Mouse (Mus musculus) heart, adult 11 months (tissue): ENCODE results near the gene Adgrl2.
A peak's percentile ranks its signal among the peaks of the same experiment; 100 is the strongest.

Source experiments
- DNase-seq: peaks from one replicate; pipeline ENCODE4 v3.0.0; 2022

Gene Adgrl2

GRCm38 (mm10) chr3:148818414-148819105, 171.8 kb downstream of the Adgrl2 start:
- no peak for DNase-seq

DNA sequence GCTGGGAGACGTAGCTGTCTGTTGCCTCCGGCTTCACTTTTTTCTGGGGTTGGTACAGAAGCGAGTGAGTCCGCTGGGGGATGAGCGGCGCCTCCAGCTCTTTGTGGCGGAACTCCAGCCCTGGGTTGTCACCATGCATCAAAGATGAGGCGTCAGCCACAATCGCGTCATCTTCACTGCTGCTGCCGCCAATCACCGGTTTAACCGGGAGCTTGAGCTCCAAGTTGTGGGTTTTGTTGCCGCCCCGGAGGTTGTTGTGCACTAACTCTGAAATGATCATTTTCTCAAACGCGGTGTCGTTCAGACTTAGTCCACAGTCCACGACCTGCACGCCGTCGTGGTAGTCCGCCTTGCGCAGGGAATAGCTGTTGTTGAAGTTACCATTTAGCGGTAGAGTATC, 172.9 kb downstream of the Adgrl2 start:
- DNase-seq = peak; percentile 82

DNA sequence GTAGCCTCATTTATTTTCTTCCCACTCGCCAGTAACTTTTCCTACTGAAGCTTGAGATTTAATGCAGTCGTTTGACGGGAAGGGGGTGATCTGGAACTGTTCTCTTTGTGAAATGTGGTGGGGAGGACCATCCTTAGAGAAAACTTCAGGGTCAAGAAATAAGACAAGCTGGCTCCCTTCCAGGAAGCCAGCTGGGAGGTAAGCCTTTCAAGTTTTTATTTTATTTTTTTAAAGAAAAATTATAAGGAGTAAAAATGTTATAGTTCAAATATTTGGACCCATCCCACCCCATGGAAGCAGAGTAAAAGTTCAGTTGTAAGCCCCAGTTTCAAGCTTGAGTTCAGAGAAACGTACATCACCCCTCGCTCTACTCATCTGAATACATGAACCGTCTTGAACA, 177.2 kb downstream of the Adgrl2 start:
- no peak for DNase-seq

- no peak for DNase-seq
These were observed 178.3 kb downstream of the Adgrl2 start for GRCm38 (mm10) chr3:148812059-148812458.

- peak; percentile 93 for DNase-seq
These were observed 183.4 kb downstream of the Adgrl2 start for GRCm38 (mm10) chr3:148806977-148807376.

DNA sequence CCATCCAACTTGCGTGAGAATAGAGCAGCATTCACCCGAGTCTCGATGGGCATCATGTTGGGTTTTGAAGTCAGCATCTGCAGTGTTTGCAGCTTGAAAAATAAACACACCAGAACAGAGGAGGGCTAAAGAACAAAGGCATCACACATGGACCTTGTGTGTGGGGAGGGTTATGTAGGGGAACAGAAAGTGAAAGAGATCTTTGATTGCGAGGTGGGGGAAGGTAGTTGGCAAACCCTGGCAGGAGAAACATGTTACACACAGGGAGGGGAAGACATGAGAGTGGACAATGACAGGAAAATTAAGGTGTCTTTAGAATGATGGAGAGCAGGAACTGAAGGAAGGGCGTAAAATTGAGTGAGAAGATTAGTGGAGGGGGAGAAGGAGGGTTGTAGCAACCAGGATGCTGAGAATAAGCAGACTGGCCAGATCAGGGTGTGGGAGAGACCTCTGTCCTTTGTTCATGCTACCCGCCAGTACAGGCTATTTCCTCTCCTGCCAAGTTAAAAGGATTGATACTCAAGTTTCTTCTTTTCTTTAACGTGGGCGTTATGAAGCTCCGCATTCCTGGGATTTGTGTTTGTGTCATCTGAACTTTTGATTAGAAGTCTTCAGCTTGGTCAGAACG, 197.0 kb downstream of the Adgrl2 start:
- peak; percentile 54 for DNase-seq

GRCm38 (mm10) chr3:148770310-148770709, 220.0 kb downstream of the Adgrl2 start:
- no peak for DNase-seq
